Mouse (Mus musculus): Measurements from ENCODE around the gene Dclre1a. TPM values are rescaled to one million over a fixed set of nuclear protein-coding genes. Genes with fewer than 3 reads are reported as not detected.

Gene Dclre1a
- polyA plus RNA-seq (2012; rRNA removed) = 4.4 and 5.4 TPM in 2 replicates

DNA sequence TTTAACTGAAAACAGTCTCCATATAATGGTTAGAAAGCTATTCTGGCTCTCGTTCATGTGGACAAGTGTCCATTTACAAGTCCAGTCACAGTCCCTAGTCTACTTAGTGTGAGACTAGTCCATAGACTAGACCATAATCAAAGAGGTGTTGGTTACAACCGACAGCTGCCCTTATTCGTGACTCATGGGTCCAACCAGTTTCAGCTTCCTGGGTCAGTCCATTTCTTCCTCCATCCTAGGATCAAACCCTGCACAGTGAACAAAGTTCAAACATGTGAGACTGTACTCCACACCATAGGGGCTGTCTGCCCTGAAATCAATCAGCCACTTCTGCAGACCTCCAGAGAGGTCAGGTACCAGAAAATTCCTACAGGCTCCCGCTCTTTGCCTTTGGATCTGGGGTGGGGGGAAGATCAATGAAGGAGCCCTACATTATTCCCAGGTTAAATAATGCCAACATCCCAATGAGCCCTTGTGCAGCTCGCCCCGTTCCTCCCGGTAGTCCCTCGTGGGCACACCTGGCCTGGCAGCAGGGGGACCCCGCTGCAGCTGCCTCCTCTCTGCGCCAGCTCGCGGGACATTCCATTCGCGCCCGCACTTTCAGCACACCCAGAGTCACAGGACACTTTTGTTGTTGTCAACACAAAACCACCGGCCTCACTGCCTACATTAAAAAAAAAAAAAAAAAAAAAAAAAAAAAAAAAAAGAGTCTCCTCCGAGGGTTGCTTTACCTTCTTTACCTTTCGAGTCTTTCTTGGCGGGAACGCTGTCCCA lies at the start of gene Dclre1a:
Gene Dclre1a, minus strand, starts transcription at position 767 of the 774 bp plus-strand sequence.
- DNase-seq (ENCODE audit: low read depth, low spot score) = no peak
- 2% methylated on average over 20 of the region's 20 CpGs for WGBS

DNA sequence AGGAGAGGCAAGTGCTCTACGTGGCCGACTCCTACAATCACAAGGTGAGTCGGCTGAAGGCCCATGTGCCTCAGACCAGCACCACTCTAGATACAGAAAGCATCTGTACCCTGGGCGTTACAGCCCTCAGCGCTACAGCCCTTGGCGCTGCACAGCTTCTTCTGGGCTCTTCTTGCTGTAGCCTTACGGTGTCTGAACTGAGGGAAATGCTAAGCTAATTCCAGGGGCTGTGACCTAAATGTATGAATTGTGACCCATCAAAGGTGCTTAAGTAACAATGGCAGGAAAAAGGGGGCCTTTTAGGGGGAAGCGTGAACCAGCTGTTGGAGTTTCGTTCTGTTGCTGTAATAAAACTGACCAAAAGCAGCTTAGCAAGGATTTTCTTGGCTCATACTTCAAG lies 44.5 kb upstream of the Dclre1a start:
- DNase-seq (ENCODE audit: low read depth, low spot score) = no peak
- WGBS = 85% methylated on average over 9 of the region's 9 CpGs

DNA sequence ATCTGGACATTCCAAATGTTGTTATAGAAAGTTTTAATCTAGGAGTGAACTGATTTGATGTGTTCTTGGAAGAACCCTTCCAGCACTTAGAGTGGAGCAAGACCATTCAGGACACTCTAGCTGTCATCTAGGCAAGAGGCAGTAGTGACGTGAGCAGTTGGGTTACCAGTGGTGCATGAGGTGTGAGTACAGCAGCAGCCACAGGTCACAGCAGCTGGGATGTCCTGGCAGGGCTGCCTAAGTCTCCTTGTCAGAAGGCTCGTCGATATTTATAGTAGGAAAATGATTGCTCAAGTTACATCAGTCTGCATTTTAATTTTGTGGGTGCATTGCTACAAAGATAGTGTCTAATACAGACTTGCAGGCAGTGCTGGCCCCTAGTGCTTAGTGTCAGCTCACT lies 42.2 kb upstream of the Dclre1a start:
- DNase-seq (ENCODE audit: low read depth, low spot score) = no peak
- 91% methylated on average over 3 of the region's 3 CpGs for WGBS

DNA sequence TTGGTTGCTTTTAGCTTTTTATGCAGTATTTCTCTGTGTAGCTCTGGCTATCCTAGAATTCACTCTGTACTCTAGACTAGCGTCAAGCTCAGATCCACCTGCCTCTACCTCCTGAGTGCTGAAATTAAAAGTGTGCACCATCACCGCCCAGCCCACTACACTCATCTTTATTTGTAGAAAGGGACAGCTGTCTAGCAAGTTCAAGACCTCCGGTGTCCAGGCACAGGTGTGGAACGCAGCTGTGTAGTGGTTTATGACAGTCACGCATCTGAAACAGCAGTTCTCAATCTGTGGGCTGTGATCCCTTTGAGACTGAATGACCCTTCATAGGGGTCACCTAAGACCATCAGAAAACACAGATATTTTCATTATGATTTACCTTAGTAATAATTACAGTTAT lies 41.4 kb upstream of the Dclre1a start:
- whole genome bisulfite sequencing = 91% methylated on average over 5 of the region's 5 CpGs

DNA sequence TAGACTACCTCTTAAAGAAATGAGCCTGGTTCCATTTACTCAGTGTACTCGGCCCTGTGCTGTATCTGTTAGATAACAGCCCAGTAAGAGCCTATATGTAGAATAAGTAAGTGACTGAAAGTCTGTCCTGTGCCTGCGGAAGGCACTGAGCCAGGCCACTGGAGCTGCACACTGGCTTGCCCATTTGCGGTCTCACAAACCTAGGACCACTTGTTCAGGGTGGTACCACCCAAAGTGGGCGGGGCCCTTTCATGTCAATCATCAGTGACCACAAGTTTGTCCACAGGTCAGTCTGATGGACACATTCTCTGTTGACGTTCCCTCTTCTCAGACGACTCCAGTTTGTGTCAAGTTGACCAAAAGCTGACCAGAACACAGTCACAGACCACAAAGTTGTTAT lies 41.0 kb upstream of the Dclre1a start:
- 89% methylated on average over 6 of the region's 6 CpGs for WGBS
- no peak for DNase-seq (ENCODE audit: low read depth, low spot score)

More for the DNA sequence above, 41.4 kb upstream of the Dclre1a start:
- DNase-seq (ENCODE audit: low read depth, low spot score) = no peak

DNA sequence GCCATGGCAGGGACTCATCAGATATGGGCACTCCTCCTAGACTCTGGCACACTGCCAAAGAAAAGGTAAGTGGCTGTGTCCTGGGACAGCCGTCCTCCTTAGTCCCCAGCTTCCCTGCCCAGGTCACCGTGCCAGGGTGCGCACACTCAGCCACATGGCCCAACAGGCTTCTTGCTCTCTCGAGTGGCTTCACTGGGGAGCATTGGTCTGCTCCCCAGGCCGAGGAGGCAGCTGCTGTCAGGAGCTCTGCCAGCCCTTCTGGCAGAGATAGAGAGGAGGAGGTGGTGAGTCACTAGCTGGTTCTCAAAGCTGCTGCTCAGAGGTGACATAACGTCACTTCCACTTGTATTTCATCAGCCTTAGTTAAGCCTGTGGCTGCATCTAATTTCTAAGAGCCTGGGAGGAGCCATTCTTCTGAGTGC lies 40.2 kb upstream of the Dclre1a start:
- WGBS = 27% methylated on average over 6 of the region's 6 CpGs
- DNase-seq (ENCODE audit: low read depth, low spot score) = no peak

DNA sequence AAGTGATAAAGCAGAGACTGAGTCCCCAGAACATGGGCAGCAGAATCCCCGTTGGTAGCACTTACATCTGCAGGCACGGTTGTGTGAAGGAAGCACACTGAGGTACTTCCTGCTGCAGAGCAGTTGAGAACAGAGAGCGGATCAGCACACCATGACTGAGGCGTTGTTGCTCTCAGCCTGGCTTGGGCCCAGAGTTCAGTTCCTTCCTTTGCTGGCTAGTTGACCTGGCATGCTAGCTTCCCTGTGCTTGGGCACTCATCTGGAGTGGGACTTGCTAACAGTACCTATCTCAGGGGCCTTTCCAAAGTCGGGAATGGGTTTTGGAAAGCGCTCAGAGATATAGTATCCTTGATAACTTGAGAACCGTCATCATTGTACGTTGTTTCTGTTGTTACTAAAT lies 38.3 kb upstream of the Dclre1a start:
- WGBS = 82% methylated on average over 8 of the region's 8 CpGs
- DNase-seq (ENCODE audit: low read depth, low spot score) = no peak

DNA sequence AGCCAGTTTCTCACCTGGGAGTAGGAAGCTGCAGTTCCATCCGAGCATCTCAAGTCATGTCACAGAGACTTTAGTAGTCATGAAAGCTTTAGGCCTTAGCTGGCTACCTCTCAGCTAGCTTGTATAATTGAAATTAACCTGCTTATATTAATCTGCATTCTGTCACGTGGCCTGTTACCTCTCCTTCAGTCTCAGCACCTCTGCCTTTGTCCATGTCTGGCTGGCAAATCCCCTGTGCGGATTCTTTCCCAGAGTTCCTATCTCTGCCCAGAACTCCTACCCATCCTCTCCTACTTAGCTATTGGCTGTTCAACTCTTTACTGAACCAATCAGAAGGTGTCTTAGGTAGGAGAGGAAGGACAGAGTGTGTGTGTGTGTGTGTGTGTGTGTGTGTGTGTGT lies 36.3 kb upstream of the Dclre1a start:
- DNase-seq (ENCODE audit: low read depth, low spot score) = no peak
- WGBS = 83% methylated on average over 3 of the region's 3 CpGs

DNA sequence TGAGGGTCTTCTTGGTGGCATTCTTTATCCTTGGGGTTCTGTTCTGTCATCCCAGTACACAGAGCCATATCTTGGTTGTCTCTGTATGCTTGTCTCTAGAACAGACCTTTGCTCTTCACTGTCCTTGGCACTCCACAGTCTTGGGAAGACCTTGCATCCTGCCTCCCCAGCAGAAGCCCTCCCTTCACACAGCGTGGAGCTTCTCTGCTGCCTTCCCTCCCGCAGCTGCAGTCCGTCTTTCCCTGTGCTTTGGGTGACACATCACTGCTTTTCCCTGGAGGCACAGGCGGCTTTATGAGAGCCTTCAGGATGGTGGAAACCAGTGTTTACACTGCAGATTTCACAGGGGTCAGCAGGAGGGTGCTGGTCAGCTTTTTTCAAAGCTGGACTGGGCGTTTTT lies 35.8 kb upstream of the Dclre1a start:
- WGBS = 54% methylated on average over 5 of the region's 5 CpGs
- DNase-seq (ENCODE audit: low read depth, low spot score) = no peak

DNA sequence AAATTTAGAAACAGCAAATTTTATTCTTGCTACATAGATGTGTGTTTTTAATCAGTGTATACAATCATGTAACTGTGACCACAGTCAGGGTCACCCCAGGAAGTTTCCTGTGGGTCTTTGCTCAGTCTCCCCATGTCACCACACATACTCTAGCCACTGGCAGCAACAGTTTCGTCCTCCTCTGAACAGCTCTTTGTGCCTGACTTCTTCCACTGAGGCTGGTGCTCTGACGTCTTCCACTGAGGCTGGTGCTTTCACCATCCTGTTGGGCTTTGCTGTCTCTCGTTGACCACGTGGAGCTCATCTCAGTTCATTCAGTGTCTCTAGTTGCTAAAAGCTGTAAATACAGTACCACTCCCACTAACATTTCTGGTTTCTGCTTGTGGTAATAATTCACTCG lies 34.0 kb upstream of the Dclre1a start:
- no peak for DNase-seq (ENCODE audit: low read depth, low spot score)
- WGBS = 83% methylated on average over 5 of the region's 5 CpGs

DNA sequence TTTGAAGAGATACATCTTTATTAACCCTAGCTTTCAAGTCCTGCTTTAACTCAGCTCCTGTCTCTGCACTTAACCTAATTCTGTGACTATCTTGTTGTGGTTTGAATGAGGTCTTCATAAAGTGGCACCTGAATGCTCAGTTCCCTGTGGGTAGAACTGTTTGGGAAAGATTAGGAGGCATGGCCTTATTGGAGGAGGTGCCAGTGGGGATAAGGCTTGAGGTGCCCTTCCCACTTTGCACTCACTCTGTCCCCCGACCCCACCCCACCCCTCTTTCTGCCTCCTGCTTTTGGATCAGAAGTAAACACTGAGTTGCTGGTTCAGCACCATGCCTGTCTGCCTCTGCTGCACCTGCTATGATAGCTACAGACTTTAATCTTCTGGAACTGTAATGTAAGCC lies 29.8 kb upstream of the Dclre1a start:
- no peak for DNase-seq (ENCODE audit: low read depth, low spot score)
- WGBS = 65% methylated on average over 1 of the region's 1 CpGs

DNA sequence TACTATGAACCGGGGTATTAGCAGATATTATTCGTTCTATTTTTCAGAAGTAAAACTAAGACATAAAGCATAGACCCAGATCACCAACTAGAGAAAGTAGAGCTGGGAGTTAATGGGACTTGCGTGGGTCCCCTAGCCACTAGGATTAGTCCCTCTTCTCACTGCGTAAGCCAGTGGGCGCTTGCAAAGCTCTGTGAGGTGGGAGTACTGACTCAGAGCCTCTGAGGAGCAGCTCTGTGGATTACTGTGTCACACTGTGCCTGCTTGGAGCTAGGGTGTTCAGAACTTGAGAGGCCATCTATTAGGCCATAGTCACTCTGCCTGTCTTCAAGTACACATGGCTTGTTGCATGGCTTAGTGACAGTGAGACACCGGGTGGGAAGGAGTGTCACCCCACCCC lies 25.2 kb upstream of the Dclre1a start:
- 92% methylated on average over 6 of the region's 6 CpGs for WGBS
- DNase-seq (ENCODE audit: low read depth, low spot score) = no peak

DNA sequence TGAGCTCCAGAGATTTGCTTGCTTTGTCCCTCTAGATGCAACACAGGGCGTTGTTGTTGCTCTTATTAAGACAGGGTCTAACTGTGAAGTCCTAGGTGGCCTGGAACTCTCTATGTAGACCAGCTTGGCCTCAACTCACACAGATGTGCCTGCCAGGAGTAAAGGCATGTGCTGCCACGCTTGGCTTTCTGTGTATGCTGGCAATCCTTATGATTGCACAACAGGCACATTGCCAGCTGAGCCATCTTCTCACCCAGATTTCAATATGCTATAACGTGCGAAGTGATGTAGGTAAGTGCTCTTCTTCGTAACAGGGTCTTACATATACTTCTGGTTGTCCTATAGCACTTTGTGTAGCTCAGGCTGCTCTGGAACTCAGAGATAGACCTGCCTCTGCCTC lies 23.9 kb upstream of the Dclre1a start:
- 80% methylated on average over 5 of the region's 5 CpGs for WGBS
- no peak for DNase-seq (ENCODE audit: low read depth, low spot score)

DNA sequence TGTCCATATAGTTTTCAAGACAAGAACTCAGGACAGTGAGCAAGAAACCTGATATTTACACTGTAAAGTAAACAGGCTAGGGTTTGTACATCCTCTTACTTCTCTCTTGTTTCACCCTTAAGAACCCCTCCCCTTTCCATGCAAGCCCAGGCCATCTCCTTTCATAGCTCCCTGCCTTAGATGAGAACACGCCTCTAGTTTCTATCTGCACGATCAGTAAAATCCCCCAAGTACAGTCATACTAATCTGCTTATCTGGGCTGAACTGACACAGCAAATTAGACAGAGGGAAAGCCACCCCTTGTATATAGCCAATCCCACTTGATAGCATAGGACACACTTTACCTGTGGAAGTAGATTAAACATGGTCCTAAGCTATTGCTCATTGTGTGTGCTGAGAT lies 23.2 kb upstream of the Dclre1a start:
- 62% methylated on average over 2 of the region's 2 CpGs for WGBS

DNA sequence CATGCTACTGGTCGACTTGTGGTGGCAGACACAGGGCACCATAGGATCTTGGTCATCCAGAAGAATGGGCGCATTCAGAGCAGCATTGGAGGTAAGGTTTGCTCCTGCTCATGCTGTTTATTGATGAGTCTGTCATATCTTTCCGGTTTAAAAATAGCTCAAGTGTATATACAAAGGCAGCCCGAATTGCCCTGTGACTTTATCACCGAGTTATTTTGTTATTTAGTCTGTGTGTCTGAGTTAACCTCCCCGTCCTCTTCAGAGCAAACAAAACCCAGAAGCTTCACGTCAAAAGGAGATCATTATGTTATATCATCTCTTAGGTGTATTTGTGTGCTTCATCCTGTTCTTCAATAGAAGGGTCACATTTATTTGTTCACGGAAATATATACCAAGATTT lies 22.8 kb upstream of the Dclre1a start:
- no peak for DNase-seq (ENCODE audit: low read depth, low spot score)
- 63% methylated on average over 8 of the region's 8 CpGs for WGBS

More for the DNA sequence above, 23.2 kb upstream of the Dclre1a start:
- DNase-seq (ENCODE audit: low read depth, low spot score) = no peak

DNA sequence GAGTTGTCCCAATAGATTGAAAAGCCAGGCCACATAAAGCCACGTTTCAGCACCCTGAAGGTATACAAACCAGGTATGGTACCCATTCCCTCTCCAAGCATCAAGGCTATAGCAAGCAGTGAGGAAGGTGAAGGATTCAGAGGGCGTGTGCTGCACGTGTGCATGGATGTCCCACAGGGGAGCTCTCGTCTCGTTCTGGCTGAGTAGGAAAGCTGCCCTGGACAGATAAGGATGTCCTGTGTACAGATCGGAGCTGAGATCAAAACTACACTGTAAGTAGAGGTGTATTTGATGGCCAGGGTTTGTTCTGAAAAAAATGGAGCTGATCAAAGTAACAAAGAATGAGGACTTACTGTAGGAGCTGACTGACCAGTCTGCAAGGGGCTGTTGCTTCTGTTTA lies 18.9 kb upstream of the Dclre1a start:
- WGBS = 83% methylated on average over 6 of the region's 6 CpGs
- DNase-seq (ENCODE audit: low read depth, low spot score) = no peak

DNA sequence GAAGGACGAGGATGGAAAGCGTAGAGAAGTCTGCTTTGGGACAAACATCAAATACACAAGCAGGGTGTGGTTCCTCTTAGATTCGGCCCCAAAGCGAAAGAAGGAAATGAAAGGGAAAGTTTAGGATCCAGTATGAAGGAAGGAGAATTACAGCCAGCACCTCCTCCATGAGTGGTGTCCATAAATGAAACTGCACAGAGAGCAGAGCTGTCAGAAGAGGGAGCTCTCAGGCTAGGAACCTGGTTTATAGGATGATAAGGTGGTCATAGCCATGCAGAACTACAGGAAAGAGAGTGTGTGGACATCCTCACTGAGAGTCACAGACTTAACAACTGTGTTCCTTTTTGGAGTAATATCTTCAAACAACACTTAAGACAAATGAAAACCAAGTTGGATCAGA lies 18.0 kb upstream of the Dclre1a start:
- DNase-seq (ENCODE audit: low read depth, low spot score) = no peak
- 11% methylated on average over 4 of the region's 4 CpGs for WGBS

DNA sequence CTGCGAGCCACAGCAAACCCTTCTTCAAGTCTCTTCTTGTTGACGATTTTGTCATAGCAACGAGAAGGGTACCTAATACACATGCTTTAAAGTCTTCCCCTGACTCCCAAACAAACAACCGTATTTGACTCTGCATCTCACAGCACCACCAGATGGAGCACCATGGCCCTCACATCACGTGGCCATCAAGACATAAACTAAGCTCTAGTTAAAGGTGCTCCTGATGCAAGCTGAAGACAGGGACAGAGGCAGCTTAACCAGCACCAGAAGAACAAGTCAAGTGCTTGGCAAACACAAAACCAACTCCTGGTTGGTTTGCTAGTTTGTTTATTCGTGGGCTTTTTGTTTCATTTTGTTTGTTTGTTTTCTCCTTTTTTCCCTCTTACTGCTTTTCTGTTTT lies 17.3 kb upstream of the Dclre1a start:
- no peak for DNase-seq (ENCODE audit: low read depth, low spot score)
- WGBS = 51% methylated on average over 6 of the region's 6 CpGs

DNA sequence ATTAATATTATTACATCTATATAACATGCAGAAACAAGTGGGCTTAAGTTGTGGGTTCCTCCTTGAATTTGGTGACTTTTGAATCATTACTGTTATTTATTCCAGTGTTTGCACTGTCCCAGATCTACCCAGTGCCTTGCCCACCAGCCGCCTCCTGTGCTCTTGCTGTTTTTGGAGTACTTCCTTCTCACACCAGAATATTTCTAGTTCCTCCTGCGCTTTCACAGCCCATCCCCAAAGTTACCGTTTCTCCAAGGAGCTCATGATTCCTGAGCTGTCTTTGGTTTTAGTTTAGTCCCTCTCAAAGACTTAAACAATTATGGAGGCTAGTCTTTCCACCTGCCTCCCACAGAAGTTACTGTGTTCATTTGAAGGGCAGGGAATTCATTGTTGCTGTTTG lies 15.4 kb upstream of the Dclre1a start:
- no peak for DNase-seq (ENCODE audit: low read depth, low spot score)

DNA sequence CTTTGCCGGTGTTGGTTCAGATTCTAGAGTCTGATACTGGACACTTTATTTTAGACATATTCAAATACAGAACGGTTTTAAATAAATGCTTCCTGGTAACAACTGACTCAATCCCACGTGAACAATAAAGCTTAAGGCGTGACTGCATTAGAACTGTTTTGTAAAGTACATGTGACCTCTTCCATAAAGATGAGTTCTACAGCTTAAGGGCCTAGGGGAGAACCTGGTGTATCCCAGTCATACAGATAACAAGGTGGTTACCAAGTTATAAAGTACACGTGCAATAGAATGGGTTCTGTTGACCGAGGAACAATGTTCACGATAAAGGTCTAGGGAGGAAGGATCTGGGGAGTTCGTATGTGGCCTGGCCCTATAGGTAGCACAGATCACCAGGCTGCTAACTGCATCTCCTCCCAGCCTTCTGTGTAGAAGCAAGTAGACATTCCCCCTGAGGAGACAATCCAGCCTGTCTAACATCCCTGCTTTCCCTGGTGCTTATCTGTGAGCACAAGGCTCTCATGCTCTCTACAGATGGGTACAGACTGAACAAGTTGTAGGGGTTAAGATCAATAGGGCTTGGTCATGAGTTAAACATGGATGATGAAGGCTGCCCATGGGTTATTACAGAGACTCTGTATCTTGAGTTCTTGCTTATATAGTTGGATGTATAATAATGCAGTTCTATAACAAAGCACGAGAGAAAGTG lies 14.6 kb upstream of the Dclre1a start:
- no peak for DNase-seq (ENCODE audit: low read depth, low spot score)
- 42% methylated on average over 9 of the region's 9 CpGs for WGBS

More for the DNA sequence above, 15.4 kb upstream of the Dclre1a start:
- WGBS = 81% methylated on average over 3 of the region's 3 CpGs

DNA sequence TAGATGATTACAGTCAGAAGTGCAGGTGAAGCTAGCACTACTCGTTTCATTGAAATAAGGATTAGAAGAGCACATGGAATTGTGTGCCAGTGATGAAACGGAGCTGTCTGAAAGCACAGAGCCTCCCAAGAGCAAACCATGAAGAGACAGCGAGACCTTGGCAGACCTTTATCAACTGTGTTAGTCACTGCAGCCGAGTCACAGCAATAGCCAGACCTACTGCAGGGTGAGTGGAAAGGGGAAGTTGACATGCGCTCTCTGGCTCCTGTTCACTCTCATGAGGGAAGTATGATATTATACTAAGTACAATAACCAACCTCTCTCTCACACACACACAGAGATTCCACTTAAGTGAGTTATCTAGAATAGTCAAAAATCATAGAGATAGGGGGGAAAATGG lies 8.0 kb upstream of the Dclre1a start:
- no peak for DNase-seq (ENCODE audit: low read depth, low spot score)
- 30% methylated on average over 5 of the region's 5 CpGs for WGBS
